Mouse (Mus musculus) hindbrain, embryonic 14.5 days (tissue): ENCODE measurements around the gene N4bp1. TPM values are rescaled to one million over a fixed set of nuclear protein-coding genes. Genes with fewer than 3 reads are reported as not detected.
A peak's percentile ranks its signal among the peaks of the same experiment; 100 is the strongest.

Experiments used
- ATAC-seq: fragments of 200-750 bp; cut with Nextera tagmentation; 2 replicates; pipeline ENCODE4 v1.8.0; 2017; ENCODE audit warnings: moderate number of reproducible peaks, mild to moderate bottlenecking, moderate TSS enrichment, moderate library complexity; ENCODE audit not compliant: low FRiP score
- DNase-seq: peaks from one replicate; pipeline ENCODE4 v3.0.0-alpha.2; 2015; ENCODE audit warnings: low spot score
- H3K27ac ChIP-seq: fragments of 300-500 bp; sonication (generic); 2 replicates; pipeline ENCODE4 v1.5.1; 2014; ENCODE audit warnings: mild to moderate bottlenecking, moderate library complexity
- H3K27me3 ChIP-seq: fragments of 300-500 bp; sonication (generic); 2 replicates; pipeline ENCODE4 v1.6.1; 2014; ENCODE audit warnings: mild to moderate bottlenecking, low read length, mixed read lengths; ENCODE audit not compliant: control insufficient read depth, insufficient read depth
- H3K36me3 ChIP-seq: fragments of 300-500 bp; sonication (generic); replicated peaks from 2 replicates; pipeline ENCODE4 v1.6.1; 2014; ENCODE audit not compliant: control insufficient read depth, insufficient read depth
- H3K4me1 ChIP-seq: fragments of 300-500 bp; sonication (generic); replicated peaks from 2 replicates; pipeline ENCODE4 v1.6.1; 2014; ENCODE audit warnings: antibody characterized with exemption, low read length, mixed read lengths; ENCODE audit not compliant: control insufficient read depth, insufficient read depth
- H3K4me2 ChIP-seq: fragments of 300-500 bp; sonication (generic); replicated peaks from 2 replicates; pipeline ENCODE4 v1.6.1; 2014; ENCODE audit warnings: mild to moderate bottlenecking, moderate library complexity
- H3K4me3 ChIP-seq: fragments of 300-500 bp; sonication (generic); replicated peaks from 2 replicates; pipeline ENCODE4 v1.5.1; 2014; ENCODE audit warnings: mild to moderate bottlenecking, low read length
- H3K9ac ChIP-seq: fragments of 300-500 bp; sonication (generic); 2 replicates; pipeline ENCODE4 v1.6.1; 2014
- H3K9me3 ChIP-seq: fragments of 300-500 bp; sonication (generic); 2 replicates; pipeline ENCODE4 v1.6.1; 2016; ENCODE audit warnings: low read length; ENCODE audit not compliant: control insufficient read depth
- WGBS: fragments of 180-500 bp; shearing (Covaris S2); extraction: QIAGEN DNeasy Blood & Tissue Kit; methylation state at CpG from one replicate; pipeline ENCODE4 v1.1.7; 2014; 5-methylcytosine and 5-hydroxymethylcytosine counted together
- polyA plus RNA-seq: library from polyadenylated mRNA; unstranded; fragments of >200 nt; fragmentation: Nextera tagmentation; extraction: Ambion mirVana; gene quantifications from 2 replicates; pipeline ENCODE4 v1.2.1, GENCODE M21; 2014

N4bp1 gene
- polyA plus RNA-seq, 1 experiment from 2014 or later, result 11.0 TPM

GRCm38 (mm10) chr8:86884067-86884466 is 991 bp downstream of the N4bp1 start:
- Histone ChIP-seq H3K4me2 (peak overlapping the region; percentile 65), H3K9me3 (no peaks in the 10 kb centered on the region), H3K36me3 (no peaks in the 10 kb centered on the region; the same call in 1 of the 2 replicates), H3K9ac (peak overlapping the region; percentile 93), H3K27me3 (no peaks in the 10 kb centered on the region), H3K4me1 (peaks cover 19% of the 10 kb centered on the region), H3K4me3 (peak overlapping the region; percentile 98), H3K27ac (peak overlapping the region; percentile 94)
- 1% methylated on average over 16 of the region's 16 CpGs for WGBS
- DNase-seq (peak; percentile 33), ATAC-seq (no peak)

GRCm38 (mm10) chr8:86882568-86883478 is 2.2 kb downstream of the N4bp1 start:
- peak overlapping the region; percentile 98 for H3K4me3 ChIP-seq
- H3K27ac ChIP-seq, result no peak overlapping the region
- peak overlapping the region; percentile 93 for H3K9ac ChIP-seq
- H3K36me3 ChIP-seq, result no peaks in the 10 kb centered on the region; the same call in 1 of the 2 replicates
- ATAC-seq (no peak), DNase-seq (no peak)
- H3K4me2 ChIP-seq, result peak overlapping the region; percentile 65
- H3K4me1 ChIP-seq, result peaks cover 19% of the 10 kb centered on the region
- 76% methylated on average over 11 of the region's 11 CpGs for WGBS
- no peaks in the 10 kb centered on the region for H3K27me3 ChIP-seq
- no peaks in the 10 kb centered on the region for H3K9me3 ChIP-seq

GRCm38 (mm10) chr8:86881951-86882350 is 3.1 kb downstream of the N4bp1 start:
- Histone ChIP-seq H3K27me3 (no peaks in the 10 kb centered on the region), H3K9me3 (no peaks in the 10 kb centered on the region), H3K9ac (no peak overlapping the region), H3K4me1 (peaks cover 19% of the 10 kb centered on the region), H3K27ac (no peak overlapping the region), H3K36me3 (no peaks in the 10 kb centered on the region; the same call in 1 of the 2 replicates), H3K4me2 (no peak overlapping the region), H3K4me3 (no peak overlapping the region)
- 88% methylated on average over 9 of the region's 9 CpGs for WGBS
- ATAC-seq (no peak), DNase-seq (no peak)

GRCm38 (mm10) chr8:86881068-86881609 is 3.9 kb downstream of the N4bp1 start:
- WGBS, result 85% methylated on average over 11 of the region's 11 CpGs
- Histone ChIP-seq H3K4me2 (no peak overlapping the region), H3K9ac (no peak overlapping the region)

GRCm38 (mm10) chr8:86876831-86877230 is 8.2 kb downstream of the N4bp1 start:
- H3K4me3 ChIP-seq, result no peak overlapping the region
- H3K27me3 ChIP-seq, result no peaks in the 10 kb centered on the region
- H3K36me3 ChIP-seq, result no peaks in the 10 kb centered on the region; the same call in 1 of the 2 replicates
- H3K9me3 ChIP-seq, result no peaks in the 10 kb centered on the region
- 96% methylated on average over 2 of the region's 2 CpGs for WGBS
- no peak overlapping the region for H3K4me2 ChIP-seq
- DNase-seq (no peak), ATAC-seq (no peak)
- H3K27ac ChIP-seq, result no peak overlapping the region
- H3K9ac ChIP-seq, result no peak overlapping the region
- peaks cover 7% of the 10 kb centered on the region; the same call in 1 of the 2 replicates for H3K4me1 ChIP-seq

More at GRCm38 (mm10) chr8:86881068-86881609, 3.9 kb downstream of the N4bp1 start:
- H3K4me3 ChIP-seq, result no peak overlapping the region
- no peak overlapping the region for H3K27ac ChIP-seq
- peaks cover 19% of the 10 kb centered on the region for H3K4me1 ChIP-seq
- H3K36me3 ChIP-seq, result no peaks in the 10 kb centered on the region; the same call in 1 of the 2 replicates
- H3K27me3 ChIP-seq, result no peaks in the 10 kb centered on the region
- ATAC-seq (no peak), DNase-seq (no peak)
- H3K9me3 ChIP-seq, result no peaks in the 10 kb centered on the region

- Histone ChIP-seq H3K27ac (no peak overlapping the region), H3K9me3 (no peaks in the 10 kb centered on the region), H3K27me3 (no peaks in the 10 kb centered on the region), H3K36me3 (no peaks in the 10 kb centered on the region), H3K4me1 (peaks cover 7% of the 10 kb centered on the region; the same call in 1 of the 2 replicates), H3K4me2 (no peak overlapping the region), H3K9ac (no peak overlapping the region), H3K4me3 (no peak overlapping the region)
- DNase-seq (no peak), ATAC-seq (no peak)
- 90% methylated on average over 2 of the region's 2 CpGs for whole genome bisulfite sequencing
Measured at GRCm38 (mm10) chr8:86874055-86874454, 11.0 kb downstream of the N4bp1 start.

GRCm38 (mm10) chr8:86873151-86873550 is 11.9 kb downstream of the N4bp1 start:
- no peaks in the 10 kb centered on the region for H3K27me3 ChIP-seq
- no peak overlapping the region for H3K4me2 ChIP-seq
- 50% methylated on average over 2 of the region's 2 CpGs for WGBS
- H3K27ac ChIP-seq, result no peak overlapping the region; the same call in 1 of the 2 replicates
- ATAC-seq (peak; percentile 59; the same call in 1 of the 2 replicates), DNase-seq (no peak)
- H3K4me3 ChIP-seq, result no peak overlapping the region
- peaks cover 7% of the 10 kb centered on the region; the same call in 1 of the 2 replicates for H3K4me1 ChIP-seq
- H3K36me3 ChIP-seq, result no peaks in the 10 kb centered on the region
- no peaks in the 10 kb centered on the region for H3K9me3 ChIP-seq
- H3K9ac ChIP-seq, result no peak overlapping the region

GRCm38 (mm10) chr8:86872097-86872815 is 12.8 kb downstream of the N4bp1 start:
- ATAC-seq (no peak), DNase-seq (no peak)
- WGBS, result 98% methylated on average over 11 of the region's 11 CpGs
- Histone ChIP-seq H3K9me3 (no peaks in the 10 kb centered on the region), H3K27ac (no peak overlapping the region), H3K4me2 (no peak overlapping the region), H3K4me1 (peaks cover 7% of the 10 kb centered on the region; the same call in 1 of the 2 replicates), H3K4me3 (no peak overlapping the region), H3K9ac (no peak overlapping the region), H3K27me3 (no peaks in the 10 kb centered on the region), H3K36me3 (no peaks in the 10 kb centered on the region)

GRCm38 (mm10) chr8:86871421-86871820 is 13.6 kb downstream of the N4bp1 start:
- H3K27ac ChIP-seq, result no peak overlapping the region
- H3K27me3 ChIP-seq, result no peaks in the 10 kb centered on the region
- H3K9me3 ChIP-seq, result no peaks in the 10 kb centered on the region
- no peak for ATAC-seq
- H3K4me2 ChIP-seq, result no peak overlapping the region
- H3K4me1 ChIP-seq, result peaks cover 7% of the 10 kb centered on the region; the same call in 1 of the 2 replicates
- no peak for DNase-seq
- H3K9ac ChIP-seq, result no peak overlapping the region
- H3K4me3 ChIP-seq, result no peak overlapping the region
- WGBS, result 88% methylated on average over 2 of the region's 2 CpGs
- no peaks in the 10 kb centered on the region for H3K36me3 ChIP-seq
